Mouse (Mus musculus) megakaryocyte-erythroid progenitor cell, adult 5 weeks (primary cell): ENCODE results near the gene Lypd9. TPM values are rescaled to one million over a fixed set of nuclear protein-coding genes. Genes with fewer than 3 reads are reported as not detected.

ENCODE experiments used
- polyA plus RNA-seq: library from polyadenylated mRNA; stranded (reverse); fragments of >175 nt; gene quantifications from 2 replicates; pipeline ENCODE4 v1.2.3, GENCODE M21; 2012

Lypd9 gene
- polyA plus RNA-seq = not detected in 2 replicates

DNA sequence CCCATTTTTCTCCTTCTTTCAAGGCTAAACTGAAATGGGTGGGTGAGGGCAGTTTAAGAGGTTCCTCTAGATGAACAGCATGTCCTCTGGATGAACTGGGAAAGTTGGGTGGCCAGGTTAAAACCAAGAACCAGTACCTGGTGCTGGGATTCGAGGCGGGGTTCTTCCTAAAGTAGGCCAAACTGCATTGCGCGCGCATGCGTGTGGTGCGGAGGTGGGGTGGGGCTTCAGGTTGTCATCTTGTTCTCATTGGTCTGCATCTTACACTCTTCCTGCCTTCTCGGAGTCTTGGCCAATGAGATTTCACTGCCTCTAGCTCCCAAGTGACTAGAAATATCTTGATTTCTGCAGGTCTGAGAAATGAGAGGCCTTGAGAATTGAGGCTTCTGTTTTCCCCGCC, at the start of gene Lypd9:
TSS of gene Lypd9 (minus strand) at position 165 of the 400 bp plus-strand sequence.

GRCm38 (mm10) chr11:58502472-58502871, 49.7 kb upstream of the Lypd9 start, which contains the start of gene Olfr331:
TSS of gene Olfr331 (minus strand) at chr11:58502572.

GRCm38 (mm10) chr11:58492455-58492854, 39.7 kb upstream of the Lypd9 start, which contains the start of gene Olfr332:
TSS of gene Olfr332 (minus strand) at chr11:58492555.

DNA sequence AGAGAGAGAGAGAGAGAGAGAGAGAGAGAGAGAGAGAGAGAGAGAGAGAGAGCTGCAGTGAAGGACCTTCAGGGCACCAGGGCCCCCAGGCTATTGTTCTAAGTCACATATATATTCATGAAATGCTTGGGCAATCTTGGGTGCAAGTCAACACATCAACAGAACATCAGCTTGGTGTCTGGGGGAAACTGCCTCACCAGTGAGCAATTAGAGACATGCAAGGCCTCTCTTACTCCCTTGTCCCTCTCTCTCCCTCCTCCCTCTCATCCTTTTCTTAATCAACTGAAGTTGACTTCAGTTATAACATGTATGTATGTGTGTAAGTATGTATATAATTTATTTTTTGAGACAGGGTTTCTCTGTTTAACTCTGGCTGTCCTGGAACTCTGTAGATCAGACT, 9.4 kb upstream of the Lypd9 start, which contains the start of gene Olfr30:
TSS of gene Olfr30 (minus strand) at position 101 of the 400 bp plus-strand sequence.

DNA sequence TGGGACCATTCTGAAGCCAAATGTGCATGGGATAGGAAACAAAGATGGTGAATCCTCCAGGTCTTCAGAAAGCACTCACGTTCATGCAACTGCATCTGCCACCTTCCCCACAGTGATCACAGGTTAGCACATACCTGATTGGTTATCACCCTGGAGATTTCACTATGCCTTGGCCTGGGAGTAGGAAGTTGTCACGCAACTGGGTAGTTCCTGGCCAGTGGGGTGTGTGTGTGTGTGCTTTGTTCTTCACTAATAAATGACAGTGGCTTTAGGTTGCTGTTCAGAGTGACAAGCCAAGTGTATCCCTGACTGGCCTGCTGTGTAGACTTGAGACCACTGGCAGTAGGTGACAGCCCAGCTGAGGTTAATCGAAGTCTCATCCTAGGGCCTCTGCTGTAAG, 20.5 kb downstream of the Lypd9 start, which contains the start of gene Gm12253:
TSS of gene Gm12253 (plus strand) at position 301 of the 400 bp plus-strand sequence.

GRCm38 (mm10) chr11:58420815-58421214, 31.9 kb downstream of the Lypd9 start, which contains the start of gene 1810065E05Rik:
TSS of gene 1810065E05Rik (plus strand) at chr11:58421111.

Other genes with a start within 250 kb of the Lypd9 start
- 1.3 and 1.8 TPM in 2 replicates for gene 4930438A08Rik, start 178.1 kb downstream of the Lypd9 start, polyA plus RNA-seq
- 21.9 and 27.0 TPM in 2 replicates for gene Zfp692, start 145.9 kb downstream of the Lypd9 start, polyA plus RNA-seq
- 7.8 and 11.3 TPM in 2 replicates for gene Zfp672, start 122.6 kb downstream of the Lypd9 start, polyA plus RNA-seq
- gene Sh3bp5l, start 122.2 kb downstream of the Lypd9 start, polyA plus RNA-seq = 18.6 and 19.5 TPM in 2 replicates
- not detected in 2 replicates for gene Lypd8, start 73.9 kb downstream of the Lypd9 start, polyA plus RNA-seq
- not detected in 2 replicates for gene 1810065E05Rik, start 31.8 kb downstream of the Lypd9 start, polyA plus RNA-seq
- gene Gm12253, start 20.4 kb downstream of the Lypd9 start, polyA plus RNA-seq = not detected in 2 replicates
- gene Olfr30, start 9.3 kb upstream of the Lypd9 start, polyA plus RNA-seq = not detected in 2 replicates
- not detected in 2 replicates for gene Olfr332, start 39.6 kb upstream of the Lypd9 start, polyA plus RNA-seq
- not detected in 2 replicates for gene Olfr331, start 49.6 kb upstream of the Lypd9 start, polyA plus RNA-seq
- not detected in 2 replicates for gene Olfr330, start 81.9 kb upstream of the Lypd9 start, polyA plus RNA-seq
- gene Olfr329-ps, start 93.5 kb upstream of the Lypd9 start, polyA plus RNA-seq = not detected in 2 replicates
- not detected in 2 replicates for gene Olfr328, start 102.7 kb upstream of the Lypd9 start, polyA plus RNA-seq
- gene Olfr224, start 117.6 kb upstream of the Lypd9 start, polyA plus RNA-seq = not detected in 2 replicates
- gene Olfr325, start 124.8 kb upstream of the Lypd9 start, polyA plus RNA-seq = not detected in 2 replicates
- gene Olfr324, start 142.2 kb upstream of the Lypd9 start, polyA plus RNA-seq = not detected in 2 replicates
- not detected in 2 replicates for gene 2210407C18Rik, start 163.2 kb upstream of the Lypd9 start, polyA plus RNA-seq
- not detected in 2 replicates for gene Olfr323, start 177.6 kb upstream of the Lypd9 start, polyA plus RNA-seq
- 5.2 and 7.9 TPM in 2 replicates for gene Trim58, start 187.5 kb upstream of the Lypd9 start, polyA plus RNA-seq
- gene Olfr322, start 205.9 kb upstream of the Lypd9 start, polyA plus RNA-seq = 0.14 TPM in 1 of 2 replicates, not detected in the other
- not detected in 2 replicates for gene Olfr320, start 228.2 kb upstream of the Lypd9 start, polyA plus RNA-seq
- gene Olfr319, start 246.2 kb upstream of the Lypd9 start, polyA plus RNA-seq = not detected in 2 replicates